In genomic region chr11:120378611-120379540, GRCm38 (mm10) we compare ENCODE assay signal across 8 mouse cellular contexts. TPM values are rescaled to one million over a fixed set of nuclear protein-coding genes. Genes with fewer than 3 reads are reported as not detected.
A peak's percentile ranks its signal among the peaks of the same experiment; 100 is the strongest.
DNase-seq lines count a peak whose midpoint lies in the region; ATAC-seq and TF ChIP-seq lines count a peak whose summit lies in the region.

Gene Faap100 (minus strand): TSS chr11:120378764.

- peak within 1 kb of the TSS; percentile 81 for H3K4me3 ChIP-seq in embryonic facial prominence, embryonic 13.5 days
- H3K4me3 ChIP-seq in kidney, adult 2 months (ENCODE audit: insufficient read depth, low read depth, low read length): peak within 1 kb of the TSS; percentile 74
- peak within 1 kb of the TSS; percentile 94 for H3K4me3 ChIP-seq in limb, embryonic 12.5 days (replicated peaks)
- H3K4me3 ChIP-seq in midbrain, embryonic 15.5 days: peak within 1 kb of the TSS; percentile 81
- peak within 1 kb of the TSS; percentile 86 for H3K4me3 ChIP-seq in spleen, adult 2 months (ENCODE audit: extremely low read depth, insufficient read depth, insufficient read length)

- H3K9me3 ChIP-seq in embryonic facial prominence, embryonic 13.5 days: no peaks in the 10 kb centered on the region
- H3K9me3 ChIP-seq in limb, embryonic 12.5 days: no peaks in the 10 kb centered on the region
- no peaks in the 10 kb centered on the region for H3K9me3 ChIP-seq in midbrain, embryonic 15.5 days

- TF ChIP-seq CTCF in kidney, adult 2 months (conservative IDR thresholded peaks at IDR 0.05; ENCODE audit: insufficient read depth, insufficient read length, low read depth, low read length): peak; percentile 64
- TF ChIP-seq CTCF in spleen, adult 2 months (IDR thresholded peaks at IDR 0.05; ENCODE audit: extremely low read depth, insufficient read depth, insufficient read length, insufficient replicate concordance): peak; percentile 65; the same call in 1 of the 2 replicates

- H3K36me3 ChIP-seq in embryonic facial prominence, embryonic 13.5 days: peaks cover 73% of the 10 kb centered on the region
- no peaks in the 10 kb centered on the region for H3K36me3 ChIP-seq in kidney, adult 2 months (ENCODE audit: control insufficient read depth, insufficient read depth, low read length)
- H3K36me3 ChIP-seq in limb, embryonic 12.5 days: peaks cover 73% of the 10 kb centered on the region
- peaks cover 43% of the 10 kb centered on the region for H3K36me3 ChIP-seq in midbrain, embryonic 15.5 days (replicated peaks)
- H3K36me3 ChIP-seq in spleen, adult 2 months (ENCODE audit: control insufficient read depth, insufficient read depth, low read length): peaks cover 24% of the 10 kb centered on the region

- 5% methylated on average over 54 of the region's 54 CpGs for WGBS in embryonic facial prominence, embryonic 13.5 days
- 5% methylated on average over 54 of the region's 54 CpGs for WGBS in kidney, adult 2 months
- WGBS in limb, embryonic 12.5 days: 8% methylated on average over 54 of the region's 54 CpGs
- 10% methylated on average over 54 of the region's 54 CpGs for WGBS in midbrain, embryonic 15.5 days
- 10% methylated on average over 54 of the region's 54 CpGs for WGBS in spleen, adult 2 months

- TF ChIP-seq POLR2A in kidney, adult 2 months (IDR thresholded peaks at IDR 0.05; ENCODE audit: low read depth, low read length): no peak
- peak; percentile 69 for TF ChIP-seq POLR2A in spleen, adult 2 months (IDR thresholded peaks at IDR 0.05; ENCODE audit: low read depth, low read length)

- peak within 1 kb of the TSS; percentile 87 for H3K9ac ChIP-seq in embryonic facial prominence, embryonic 13.5 days
- H3K9ac ChIP-seq in limb, embryonic 12.5 days (replicated peaks): peak within 1 kb of the TSS; percentile 85
- H3K9ac ChIP-seq in midbrain, embryonic 15.5 days: peak within 1 kb of the TSS; percentile 77

- H3K4me1 ChIP-seq in embryonic facial prominence, embryonic 13.5 days: peaks cover 34% of the 10 kb centered on the region
- peaks cover 6% of the 10 kb centered on the region; the same call in 1 of the 2 replicates for H3K4me1 ChIP-seq in kidney, adult 2 months (ENCODE audit: control insufficient read depth, insufficient read depth, low read length)
- peaks cover 22% of the 10 kb centered on the region for H3K4me1 ChIP-seq in limb, embryonic 12.5 days (replicated peaks)
- peaks cover 26% of the 10 kb centered on the region for H3K4me1 ChIP-seq in midbrain, embryonic 15.5 days
- H3K4me1 ChIP-seq in spleen, adult 2 months (ENCODE audit: control insufficient read depth, insufficient read depth, insufficient read length): peaks cover 9% of the 10 kb centered on the region

- ATAC-seq in embryonic facial prominence, embryonic 13.5 days (ENCODE audit: insufficient number of reproducible peaks, insufficient read depth, low FRiP score, low TSS enrichment, low read depth): peak; percentile 85
- peak; percentile 85 for ATAC-seq in limb, embryonic 12.5 days (ENCODE audit: insufficient number of reproducible peaks, insufficient read depth, low FRiP score, low TSS enrichment, low read depth)
- peak; percentile 88 for ATAC-seq in midbrain, embryonic 15.5 days (replicated peaks)

- peak; percentile 96 for DNase-seq in 3134 (ENCODE audit: extremely low read depth, insufficient read length, low spot score)
- peak; percentile 93 to 95 for DNase-seq in adrenal gland, postnatal 36 days
- peak; percentile 89 to 94 for DNase-seq in heart, adult 18-20 months
- peak; percentile 95 for DNase-seq in kidney, adult 2 months
- DNase-seq in spleen, adult 2 months (ENCODE audit: low read depth in 1 of 2, low spot score in 2 of 2): peak; percentile 84 to 87

- H3K27ac ChIP-seq in embryonic facial prominence, embryonic 13.5 days: peak within 1 kb of the TSS; percentile 90
- peak within 1 kb of the TSS; percentile 33; the same call in 1 of the 2 replicates for H3K27ac ChIP-seq in kidney, adult 2 months (ENCODE audit: insufficient read depth, low read depth, low read length)
- H3K27ac ChIP-seq in limb, embryonic 12.5 days: peak within 1 kb of the TSS; percentile 81
- peak within 1 kb of the TSS; percentile 82 for H3K27ac ChIP-seq in midbrain, embryonic 15.5 days
- 0 out of 2 replicates have a peak within 1 kb of the TSS, but pooled peaks have one; percentile 21 for H3K27ac ChIP-seq in spleen, adult 2 months (ENCODE audit: insufficient read depth, low read length)

- no peaks in the 10 kb centered on the region for H3K27me3 ChIP-seq in embryonic facial prominence, embryonic 13.5 days
- H3K27me3 ChIP-seq in kidney, adult 2 months (replicated peaks; ENCODE audit: control insufficient read depth, insufficient read depth, low read length): no peaks in the 10 kb centered on the region
- H3K27me3 ChIP-seq in limb, embryonic 12.5 days: no peaks in the 10 kb centered on the region
- no peaks in the 10 kb centered on the region for H3K27me3 ChIP-seq in midbrain, embryonic 15.5 days (replicated peaks)
- H3K27me3 ChIP-seq in spleen, adult 2 months (ENCODE audit: control insufficient read depth, insufficient read depth, low read length): no peaks in the 10 kb centered on the region

- H3K4me2 ChIP-seq in embryonic facial prominence, embryonic 13.5 days: peak within 1 kb of the TSS; percentile 96
- H3K4me2 ChIP-seq in limb, embryonic 12.5 days: peak within 1 kb of the TSS; percentile 81
- H3K4me2 ChIP-seq in midbrain, embryonic 15.5 days: peak within 1 kb of the TSS; percentile 76

RNA-seq across cellular contexts. Expression of gene Faap100, which starts in this region (rescaled TPM):
- total RNA-seq in adrenal gland, postnatal 36 days (2021): 10 to 100 TPM; 21.3 to 32.1 TPM
- polyA plus RNA-seq in embryonic facial prominence, embryonic 13.5 days (2015; fragmentation: Nextera tagmentation; extraction: Ambion mirVana): 38.6 and 43.7 TPM in 2 replicates
- total RNA-seq in heart, adult 18-20 months (2021): 10 to 100 TPM; 10.6 to 11.7 TPM
- polyA plus RNA-seq in kidney, adult 2 months (2012; rRNA removed): 30.3 and 45.1 TPM in 2 replicates
- polyA plus RNA-seq in limb, embryonic 12.5 days (2016; fragmentation: Nextera tagmentation; extraction: Ambion mirVana): 38.0 and 40.0 TPM in 2 replicates
- 124 TPM in 2 replicates for polyA plus RNA-seq in midbrain, embryonic 15.5 days (2015; fragmentation: Nextera tagmentation; extraction: Ambion mirVana)
- polyA plus RNA-seq in spleen, adult 2 months (2012; rRNA removed): 36.5 and 53.8 TPM in 2 replicates

Comparison
In these comparisons a context has a peak if more than half of its experiments do, and no peak if none do; other contexts are left out.
1. Peak in every context shown above with its lines: DNase-seq, ATAC-seq, H3K4me3 ChIP-seq and H3K27ac ChIP-seq.
2. H3K27ac ChIP-seq: peak in every context shown above with its lines; median percentile 90 in embryonic facial prominence, embryonic 13.5 days; 82 in midbrain, embryonic 15.5 days; 81 in limb, embryonic 12.5 days; 33 in kidney, adult 2 months; 21 in spleen, adult 2 months.